In the genomic region with DNA sequence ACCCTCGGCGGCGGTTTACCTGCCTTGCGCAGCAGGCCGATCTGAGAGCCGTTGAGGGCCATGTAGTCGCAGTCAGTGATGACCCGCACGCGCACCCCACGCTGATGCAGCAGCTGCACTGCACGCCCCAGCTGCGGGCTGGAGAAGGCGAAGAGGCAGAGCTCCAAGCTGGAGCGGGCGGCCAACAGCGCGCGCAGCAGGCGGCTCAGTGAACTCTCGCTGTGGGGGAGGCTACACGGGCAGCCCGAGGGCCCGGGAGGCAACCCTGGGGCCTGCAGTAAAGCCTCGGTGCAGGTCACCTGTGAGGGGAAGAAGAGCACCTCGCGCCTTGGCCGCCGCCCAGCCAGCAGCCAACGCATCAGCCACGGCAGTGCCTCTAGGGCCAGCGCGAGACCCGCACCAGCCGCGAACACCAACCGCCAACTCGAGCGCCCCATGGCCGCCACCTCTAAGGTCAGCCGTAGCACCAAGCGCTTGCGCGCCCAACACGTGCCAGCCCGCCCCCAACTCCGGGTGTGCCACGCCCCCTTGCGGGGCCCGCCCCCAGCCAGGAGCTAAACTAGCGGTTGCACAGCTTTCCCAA, we compare ENCODE assay signal across 8 mouse cellular contexts. TPM values are rescaled to one million over a fixed set of nuclear protein-coding genes. Genes with fewer than 3 reads are reported as not detected.
DNase-seq lines count a peak whose midpoint lies in the region; ATAC-seq and TF ChIP-seq lines count a peak whose summit lies in the region.

TSS of gene Pld6 (minus strand) at position 447 of the 583 bp plus-strand sequence.

- peaks cover 11% of the 10 kb centered on the region for H3K36me3 ChIP-seq in ES-E14 (ENCODE audit: control insufficient read depth, insufficient read depth, low read length, poor library complexity, severe bottlenecking)
- H3K36me3 ChIP-seq in forebrain, embryonic 15.5 days, result peaks cover 18% of the 10 kb centered on the region
- peaks cover 12% of the 10 kb centered on the region for H3K36me3 ChIP-seq in liver, embryonic 13.5 days
- H3K36me3 ChIP-seq in myocyte (ENCODE audit: control insufficient read depth, insufficient read depth), result no peaks in the 10 kb centered on the region
- peaks cover 8% of the 10 kb centered on the region; the same call in 1 of the 2 replicates for H3K36me3 ChIP-seq in splenic B cell, adult 2 months (ENCODE audit: control insufficient read depth, insufficient read depth, low read length, poor library complexity, severe bottlenecking)

- H3K9ac ChIP-seq in ES-E14 (ENCODE audit: insufficient read depth, low read depth, low read length, poor library complexity, severe bottlenecking), result peak within 1 kb of the TSS; percentile 79
- peak within 1 kb of the TSS; percentile 10 for H3K9ac ChIP-seq in forebrain, embryonic 15.5 days (replicated peaks)
- peak within 1 kb of the TSS; percentile 66 for H3K9ac ChIP-seq in liver, embryonic 13.5 days

- H3K27ac ChIP-seq in ES-E14 (ENCODE audit: insufficient read depth, low read depth, low read length, poor library complexity, severe bottlenecking), result no peak within 1 kb of the TSS
- no peak within 1 kb of the TSS for H3K27ac ChIP-seq in forebrain, embryonic 15.5 days (replicated peaks)
- no peak within 1 kb of the TSS for H3K27ac ChIP-seq in liver, embryonic 13.5 days

- peak within 1 kb of the TSS; percentile 78 for H3K4me2 ChIP-seq in forebrain, embryonic 15.5 days (replicated peaks)
- H3K4me2 ChIP-seq in liver, embryonic 13.5 days, result peak within 1 kb of the TSS; percentile 84
- no peak within 1 kb of the TSS for H3K4me2 ChIP-seq in myocyte (ENCODE audit: low read depth)

- no peaks in the 10 kb centered on the region for H3K79me2 ChIP-seq in myocyte (ENCODE audit: control insufficient read depth, insufficient read depth)

- H3K27me3 ChIP-seq in forebrain, embryonic 15.5 days, result no peaks in the 10 kb centered on the region
- 0 out of 2 replicates have a peak, but pooled peaks cover 8% of the 10 kb centered on the region for H3K27me3 ChIP-seq in liver, embryonic 13.5 days
- no peaks in the 10 kb centered on the region for H3K27me3 ChIP-seq in myocyte (ENCODE audit: control insufficient read depth, insufficient read depth, insufficient read length)
- H3K27me3 ChIP-seq in splenic B cell, adult 2 months (ENCODE audit: control insufficient read depth, insufficient read depth, low read length, poor library complexity, severe bottlenecking), result no peaks in the 10 kb centered on the region

- H3K4me3 ChIP-seq in ES-E14 (ENCODE audit: insufficient read depth in 1 of 2, low read depth in 1 of 2, low read length in 2 of 2, poor library complexity in 1 of 2, severe bottlenecking in 1 of 2), result peak within 1 kb of the TSS; percentile 52 to 74
- peak within 1 kb of the TSS; percentile 39 for H3K4me3 ChIP-seq in forebrain, embryonic 15.5 days
- peak within 1 kb of the TSS; percentile 58 for H3K4me3 ChIP-seq in liver, embryonic 13.5 days (replicated peaks)
- H3K4me3 ChIP-seq in myocyte, result no peak within 1 kb of the TSS

- peak; percentile 40 for TF ChIP-seq POLR2A in myocyte (IDR thresholded peaks at IDR 0.05; ENCODE audit: insufficient read length, low read depth)

- H3K4me1 ChIP-seq in ES-E14 (ENCODE audit: control insufficient read depth in 2 of 2, insufficient read depth in 2 of 2, low read length in 2 of 2, poor library complexity in 1 of 2), result peaks cover 3 to 6% of the 10 kb centered on the region in 2 experiments; a peak in 1 of 4 replicates
- H3K4me1 ChIP-seq in forebrain, embryonic 15.5 days, result peaks cover 9% of the 10 kb centered on the region
- peaks cover 12% of the 10 kb centered on the region for H3K4me1 ChIP-seq in liver, embryonic 13.5 days (replicated peaks)

- no peaks in the 10 kb centered on the region for H3K9me3 ChIP-seq in ES-E14 (ENCODE audit: control insufficient read depth, insufficient read depth, low read depth, low read length)
- H3K9me3 ChIP-seq in forebrain, embryonic 15.5 days, result no peaks in the 10 kb centered on the region
- no peaks in the 10 kb centered on the region for H3K9me3 ChIP-seq in liver, embryonic 13.5 days (replicated peaks)

- WGBS in forebrain, embryonic 15.5 days, result 1% methylated on average over 48 of the region's 51 CpGs
- WGBS in liver, embryonic 13.5 days (ENCODE audit: insufficient replicate concordance), result 2% methylated on average over 51 of the region's 51 CpGs

- H3ac ChIP-seq in myocyte (ENCODE audit: control insufficient read depth, insufficient read length), result peak within 1 kb of the TSS; percentile 30

- peak; percentile 76 for DNase-seq in ES-E14 (ENCODE audit: low read depth, low spot score)
- DNase-seq in adrenal gland, postnatal 14 days, result peak; percentile 88
- peak; percentile 43 for DNase-seq in induced T-regulatory cell, adult 2 months (ENCODE audit: low read depth)
- peak; percentile 75 for DNase-seq in liver, embryonic 13.5 days
- DNase-seq in splenic B cell, adult 2 months (ENCODE audit: low read depth, low spot score), result peak; percentile 53
- DNase-seq in layer of hippocampus, postnatal 25 days (ENCODE audit: extremely low spot score in 1 of 2, low spot score in 1 of 2), result no peak

- peak; percentile 57 for ATAC-seq in forebrain, embryonic 15.5 days (replicated peaks)
- ATAC-seq in liver, embryonic 13.5 days (ENCODE audit: low read depth), result peak; percentile 77

- in situ Hi-C loops in ES-E14 (cut with MboI; ENCODE audit: low sequenced_read_pairs in 2 of 2, unreplicated experiment in 2 of 2), result no loop called here

TF ChIP-seq in ES-E14, 5 proteins besides CTCF, POLR2A, EP300 and RAD21:
- TF ChIP-seq CHD2 (IDR thresholded peaks at IDR 0.05; ENCODE audit: low read depth, low read length) (no peak), HCFC1 (IDR thresholded peaks at IDR 0.05; ENCODE audit: borderline replicate concordance, insufficient read depth, low read length) (no peak), ZNF384 (IDR thresholded peaks at IDR 0.05; ENCODE audit: low read depth, low read length) (no peak), MAFK (IDR thresholded peaks at IDR 0.05; ENCODE audit: insufficient read depth, low read depth, low read length) (no peak), ZC3H11A (IDR thresholded peaks at IDR 0.05; ENCODE audit: borderline replicate concordance, low read depth, low read length) (no peak)
TF ChIP-seq in ES-E14: peak in this region for 0.

TF ChIP-seq in myocyte, 11 proteins besides CTCF, POLR2A, EP300 and RAD21:
- no peak for TF ChIP-seq TCF12 (IDR thresholded peaks at IDR 0.05; ENCODE audit: insufficient read depth, poor library complexity, severe bottlenecking)
- TF ChIP-seq MAX (IDR thresholded peaks at IDR 0.05; ENCODE audit: low read depth), result no peak
- TF ChIP-seq E2F4 (IDR thresholded peaks at IDR 0.05; ENCODE audit: insufficient read depth), result no peak
- TF ChIP-seq REST (IDR thresholded peaks at IDR 0.05; ENCODE audit: insufficient read depth, insufficient read length), result no peak
- no peak for TF ChIP-seq CEBPB (IDR thresholded peaks at IDR 0.05; ENCODE audit: insufficient read depth, poor library complexity, severe bottlenecking)
- TF ChIP-seq POLR2AphosphoS2 (IDR thresholded peaks at IDR 0.05; ENCODE audit: insufficient read length, low read depth), result peak; percentile 42
- peak in 2 of 3 experiments; percentile 36 to 42 for TF ChIP-seq MYOG (IDR thresholded peaks at IDR 0.05; ENCODE audit: control insufficient read depth in 1 of 3, insufficient read depth in 1 of 3, insufficient read length in 2 of 3, low read depth in 2 of 3)
- no peak for TF ChIP-seq USF1 (IDR thresholded peaks at IDR 0.05; ENCODE audit: low read depth)
- TF ChIP-seq SRF (IDR thresholded peaks at IDR 0.05; ENCODE audit: control insufficient read depth, insufficient read length, low read depth), result no peak
- no peak for TF ChIP-seq TCF3 (IDR thresholded peaks at IDR 0.05; ENCODE audit: insufficient read length, low read depth)
- peak in 2 of 3 experiments; percentile 25 to 61 for TF ChIP-seq MYOD1 (IDR thresholded peaks at IDR 0.05; ENCODE audit: control insufficient read depth in 1 of 3, insufficient read length in 2 of 3, low read depth in 2 of 3)

RNA-seq across cellular contexts. Expression of gene Pld6, which starts in this region (rescaled TPM):
- total RNA-seq in ES-E14 (2012; rRNA removed), result 9.0 and 16.5 TPM in 2 replicates
- total RNA-seq in adrenal gland, postnatal 14 days (2021), result 5.0 and 5.4 TPM in 2 replicates
- polyA plus RNA-seq in forebrain, embryonic 15.5 days (2015; fragmentation: Nextera tagmentation; extraction: Ambion mirVana), result 3.6 and 4.0 TPM in 2 replicates
- 2.8 TPM in 2 replicates for polyA plus RNA-seq in liver, embryonic 13.5 days (2015; fragmentation: Nextera tagmentation; extraction: Ambion mirVana)
- 0.02 TPM for polyA plus RNA-seq in myocyte (2012; fragmentation: generic; extraction: Trizol)
- total RNA-seq in layer of hippocampus, postnatal 25 days (2021), result under 1 TPM; 0.49 to 0.96 TPM

Comparison
In these comparisons a context has a peak if more than half of its experiments do, and no peak if none do; other contexts are left out.
1. DNase-seq: peak in ES-E14 (single experiment), adrenal gland, postnatal 14 days (single experiment), induced T-regulatory cell, adult 2 months (single experiment), liver, embryonic 13.5 days (single experiment) and splenic B cell, adult 2 months (single experiment); none in layer of hippocampus, postnatal 25 days (0 of 2).
2. H3K9ac ChIP-seq: peak in every context shown above with its lines; median percentile 79 in ES-E14; 66 in liver, embryonic 13.5 days; 10 in forebrain, embryonic 15.5 days.